In the genomic region with DNA sequence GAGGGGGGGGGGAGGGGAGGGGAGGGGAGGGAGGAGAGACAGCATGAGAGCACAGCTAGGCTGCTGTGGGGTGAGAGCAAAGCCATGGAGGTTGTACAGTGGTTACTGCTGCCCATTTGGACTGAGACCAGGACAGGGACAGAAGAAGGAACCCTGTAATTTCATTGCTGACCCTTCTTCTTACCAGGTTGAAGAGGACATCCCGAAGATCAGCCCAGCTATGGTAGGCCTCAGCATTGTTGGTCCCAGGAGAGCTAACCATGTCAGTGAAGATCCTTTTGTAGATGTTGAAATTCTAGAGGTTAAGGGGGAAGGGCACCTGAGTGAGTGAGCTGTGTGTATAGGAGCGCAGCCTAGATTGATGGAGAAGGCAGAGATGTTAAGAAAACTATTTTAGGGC, we compare ENCODE assay signal across 27 mouse cellular contexts. TPM values are rescaled to one million over a fixed set of nuclear protein-coding genes. Genes with fewer than 3 reads are reported as not detected.
"Had no signal": no experiment of that assay in that cellular context is flagged by ENCODE, and none has a peak within 500 bp of the region (broad histone marks: within the 10 kb centered on the region; RNA-seq: fewer than 3 reads in every experiment).

No protein-coding gene starts in this region.

- H3K9ac ChIP-seq: limb, embryonic 12.5 days; limb, embryonic 15.5 days; liver, embryonic 14.5 days; lung, embryonic 15.5 days; midbrain, embryonic 12.5 days; midbrain, embryonic 15.5 days; neural tube, embryonic 13.5 days; stomach, embryonic 15.5 days had no signal

- H3K4me3 ChIP-seq: limb, embryonic 12.5 days; limb, embryonic 15.5 days; lung, embryonic 15.5 days; midbrain, embryonic 12.5 days; midbrain, embryonic 15.5 days; myocyte; neural tube, embryonic 13.5 days; stomach, embryonic 15.5 days had no signal

- H3K27me3 ChIP-seq: limb, embryonic 12.5 days; limb, embryonic 15.5 days; lung, embryonic 15.5 days; midbrain, embryonic 15.5 days; neural tube, embryonic 13.5 days; stomach, embryonic 15.5 days had no signal

- H3K4me2 ChIP-seq: limb, embryonic 12.5 days; limb, embryonic 15.5 days; lung, embryonic 15.5 days; midbrain, embryonic 12.5 days; midbrain, embryonic 15.5 days; neural tube, embryonic 13.5 days; stomach, embryonic 15.5 days had no signal

- H3K9me3 ChIP-seq: limb, embryonic 12.5 days; limb, embryonic 15.5 days; lung, embryonic 15.5 days; midbrain, embryonic 12.5 days; midbrain, embryonic 15.5 days; neural tube, embryonic 13.5 days; stomach, embryonic 15.5 days had no signal

- ATAC-seq: midbrain, embryonic 15.5 days had no signal

- DNase-seq: kidney, adult 18-20 months; kidney, adult 9 months; kidney, postnatal 14 days; kidney, postnatal 4 days; left cerebral cortex, postnatal 4 days; lung, adult 18-20 months; retina, postnatal 1 day; right cerebral cortex, postnatal 25 days; spleen, adult 18-20 months; thymus, adult 18-20 months; thymus, postnatal 36 days had no signal

- H3K27ac ChIP-seq: limb, embryonic 12.5 days; liver, embryonic 14.5 days; macrophage; midbrain, embryonic 12.5 days; midbrain, embryonic 15.5 days; neural tube, embryonic 13.5 days had no signal

RNA-seq across cellular contexts. Expression of gene Gm9970, which starts 14.3 kb away (rescaled TPM):
- total RNA-seq: layer of hippocampus, adult 18-20 months; layer of hippocampus, postnatal 14 days; left cerebral cortex, postnatal 14 days; left cerebral cortex, postnatal 4 days; megakaryocyte, adult 5-6 weeks; monocyte, adult 5-6 weeks; neutrophil, adult 5-6 weeks had no signal
- polyA plus RNA-seq: macrophage; myocyte; neural tube, embryonic 13.5 days had no signal
